ENCODE assay signal across 32 mouse cellular contexts in the genomic region with DNA sequence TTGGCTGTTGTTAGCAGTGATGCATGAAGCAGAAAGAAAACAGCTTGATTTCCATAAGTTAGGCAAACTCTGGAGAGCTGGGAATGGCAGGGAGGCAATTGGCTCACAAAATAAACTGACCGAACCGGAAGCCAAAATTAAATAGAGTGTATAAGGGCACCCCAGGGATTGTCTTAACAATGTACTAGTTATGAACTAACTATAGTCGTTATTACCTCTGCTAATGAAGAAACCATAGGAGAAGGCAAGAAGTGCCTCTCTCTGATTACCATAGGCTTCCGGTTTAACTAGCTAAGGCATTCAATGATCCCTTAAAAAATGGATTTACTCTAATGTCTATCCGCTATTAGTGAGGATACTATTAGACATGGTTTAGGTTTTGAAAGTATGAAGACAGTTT.
"Had no signal": no experiment of that assay in that cellular context is flagged by ENCODE, and none has a peak within 500 bp of the region (broad histone marks: within the 10 kb centered on the region; RNA-seq: fewer than 3 reads in every experiment).

No protein-coding gene starts in this region.

- H3K9me3 ChIP-seq: limb, embryonic 10.5 days; limb, embryonic 12.5 days; limb, embryonic 13.5 days; limb, embryonic 15.5 days; liver, embryonic 12.5 days; liver, embryonic 13.5 days; liver, embryonic 15.5 days; lung, embryonic 15.5 days; megakaryocyte, embryonic 14.5 days; midbrain, embryonic 10.5 days; midbrain, embryonic 12.5 days; midbrain, embryonic 13.5 days; midbrain, embryonic 15.5 days had no signal

- H3K36me3 ChIP-seq: limb, embryonic 10.5 days; limb, embryonic 12.5 days; limb, embryonic 13.5 days; limb, embryonic 15.5 days; liver, embryonic 12.5 days; liver, embryonic 13.5 days; liver, embryonic 15.5 days; lung, embryonic 15.5 days; midbrain, embryonic 10.5 days; midbrain, embryonic 12.5 days; midbrain, embryonic 13.5 days; midbrain, embryonic 15.5 days had no signal

- H3K4me3 ChIP-seq: left cerebral cortex, adult 2 months; limb, embryonic 10.5 days; limb, embryonic 12.5 days; limb, embryonic 13.5 days; limb, embryonic 15.5 days; liver, embryonic 12.5 days; liver, embryonic 13.5 days; liver, embryonic 15.5 days; lung, embryonic 15.5 days; megakaryocyte, embryonic 14.5 days; midbrain, embryonic 10.5 days; midbrain, embryonic 12.5 days; midbrain, embryonic 13.5 days; midbrain, embryonic 15.5 days; myocyte had no signal

- H3K4me2 ChIP-seq: limb, embryonic 12.5 days; limb, embryonic 13.5 days; limb, embryonic 15.5 days; liver, embryonic 11.5 days; liver, embryonic 12.5 days; liver, embryonic 13.5 days; liver, embryonic 15.5 days; lung, embryonic 14.5 days; lung, embryonic 15.5 days; midbrain, embryonic 11.5 days; midbrain, embryonic 12.5 days; midbrain, embryonic 13.5 days; midbrain, embryonic 15.5 days had no signal

- DNase-seq: left cerebral cortex, postnatal 4 days; liver; liver, embryonic 13.5 days; liver, postnatal 0 days; lung, adult 18-20 months; lung, adult 2 months; lung, embryonic 14.5 days; lung, postnatal 10 days; lung, postnatal 14 days; lung, postnatal 36 days; lung, postnatal 4 days; midbrain, embryonic 14.5 days had no signal

- H3K27ac ChIP-seq: left cerebral cortex, adult 2 months; limb, embryonic 10.5 days; limb, embryonic 12.5 days; limb, embryonic 13.5 days; limb, embryonic 15.5 days; liver, embryonic 12.5 days; liver, embryonic 13.5 days; liver, embryonic 14.5 days; liver, embryonic 15.5 days; lung, embryonic 15.5 days; macrophage; midbrain, embryonic 10.5 days; midbrain, embryonic 12.5 days; midbrain, embryonic 13.5 days; midbrain, embryonic 15.5 days had no signal

- H3K27me3 ChIP-seq: limb, embryonic 12.5 days; limb, embryonic 13.5 days; limb, embryonic 15.5 days; liver, embryonic 12.5 days; liver, embryonic 13.5 days; liver, embryonic 15.5 days; lung, embryonic 15.5 days; megakaryocyte, embryonic 14.5 days; midbrain, embryonic 12.5 days; midbrain, embryonic 13.5 days; midbrain, embryonic 15.5 days had no signal

- H3K4me1 ChIP-seq: limb, embryonic 10.5 days; limb, embryonic 12.5 days; limb, embryonic 13.5 days; limb, embryonic 15.5 days; liver, embryonic 12.5 days; liver, embryonic 13.5 days; liver, embryonic 15.5 days; lung, embryonic 15.5 days; megakaryocyte, embryonic 14.5 days had no signal

- H3K9ac ChIP-seq: limb, embryonic 12.5 days; limb, embryonic 13.5 days; limb, embryonic 15.5 days; liver, embryonic 12.5 days; liver, embryonic 13.5 days; liver, embryonic 14.5 days; liver, embryonic 15.5 days; liver, postnatal 0 days; lung, embryonic 14.5 days; lung, embryonic 15.5 days; midbrain, embryonic 12.5 days; midbrain, embryonic 13.5 days; midbrain, embryonic 15.5 days had no signal

- ATAC-seq: liver, embryonic 12.5 days; liver, postnatal 0 days; lung, postnatal 0 days; midbrain, embryonic 13.5 days; midbrain, embryonic 15.5 days; midbrain, embryonic 16.5 days had no signal
